Mouse (Mus musculus) thymus, adult 2 months (tissue): ENCODE results near the gene S100a2.

Experiments
- CTCF ChIP-seq: fragments of 200-500 bp; IDR thresholded peaks from 2 replicates; pipeline ENCODE4 v1.5.1; 2012; ENCODE audit warnings: mild to moderate bottlenecking, control low read depth, low read length, moderate library complexity, borderline replicate concordance; ENCODE audit not compliant: control insufficient read depth, poor library complexity, insufficient read depth; ENCODE audit errors: extremely low read depth
- POLR2A ChIP-seq: fragments of 200-500 bp; IDR thresholded peaks from 2 replicates; pipeline ENCODE4 v1.6.1; 2012; ENCODE audit warnings: mild to moderate bottlenecking, low read length, control low read depth, moderate library complexity; ENCODE audit not compliant: control insufficient read depth, poor library complexity, insufficient read depth; ENCODE audit errors: extremely low read depth

DNA sequence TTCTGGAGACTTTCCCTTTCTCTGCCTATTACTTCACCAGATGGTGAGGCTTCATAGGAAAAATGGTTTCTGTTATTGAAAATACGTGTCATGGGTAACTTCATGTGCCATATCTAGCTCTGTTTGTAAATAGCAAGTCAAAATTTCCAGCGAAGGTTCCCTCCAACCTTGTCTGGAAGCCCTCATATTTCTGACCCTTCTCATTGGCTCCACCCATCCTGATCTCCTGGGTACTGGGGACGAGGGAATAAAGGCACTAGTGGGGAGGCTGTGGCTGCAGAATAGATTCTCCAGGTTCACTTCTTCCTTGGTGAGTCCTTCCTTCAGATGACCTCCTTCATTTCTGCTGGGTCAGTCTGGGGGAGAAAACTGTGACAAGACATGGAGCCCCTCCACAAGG, 18.2 kb downstream of the S100a2 start, which contains the start of gene S100a5:
- TF ChIP-seq CTCF (no peak), POLR2A (no peak)
